Mouse (Mus musculus) hindbrain, postnatal 0 days (tissue): Measurements from ENCODE around the gene Snrnp35. TPM values are rescaled to one million over a fixed set of nuclear protein-coding genes. Genes with fewer than 3 reads are reported as not detected.
A peak's percentile ranks its signal among the peaks of the same experiment; 100 is the strongest.

Experiments used
- ATAC-seq: fragments of 200-750 bp; cut with Nextera tagmentation; 2 replicates; pipeline ENCODE4 v1.8.0; 2017; ENCODE audit warnings: mild to moderate bottlenecking, moderate TSS enrichment, moderate library complexity
- DNase-seq: peaks from one replicate; pipeline ENCODE4 v3.0.0-alpha.2; 2015; ENCODE audit warnings: low spot score
- H3K27ac ChIP-seq: fragments of 300-500 bp; sonication (generic); 2 replicates; pipeline ENCODE4 v1.5.1; 2014; ENCODE audit warnings: mild to moderate bottlenecking
- H3K27me3 ChIP-seq: fragments of 300-500 bp; sonication (generic); 2 replicates; pipeline ENCODE4 v1.6.1; 2014; ENCODE audit warnings: low read length, mixed read lengths; ENCODE audit not compliant: insufficient read depth
- H3K36me3 ChIP-seq: fragments of 300-500 bp; sonication (generic); 2 replicates; pipeline ENCODE4 v1.6.1; 2014; ENCODE audit warnings: low read length, mixed read lengths; ENCODE audit not compliant: insufficient read depth
- H3K4me1 ChIP-seq: fragments of 300-500 bp; sonication (generic); 2 replicates; pipeline ENCODE4 v1.6.1; 2014; ENCODE audit warnings: antibody characterized with exemption, low read length, mixed read lengths; ENCODE audit not compliant: insufficient read depth
- H3K4me2 ChIP-seq: fragments of 300-500 bp; sonication (generic); 2 replicates; pipeline ENCODE4 v1.6.1; 2014; ENCODE audit warnings: low read depth, mild to moderate bottlenecking, low read length, moderate library complexity, mixed read lengths
- H3K4me3 ChIP-seq: fragments of 300-500 bp; sonication (generic); 2 replicates; pipeline ENCODE4 v1.5.1; 2014; ENCODE audit warnings: low read length
- H3K9ac ChIP-seq: fragments of 300-500 bp; sonication (generic); replicated peaks from 2 replicates; pipeline ENCODE4 v1.6.1; 2014; ENCODE audit warnings: mild to moderate bottlenecking, low read length, moderate library complexity, mixed read lengths
- H3K9me3 ChIP-seq: fragments of 300-500 bp; sonication (generic); 2 replicates; pipeline ENCODE4 v1.6.1; 2016; ENCODE audit warnings: low read length, mixed read lengths
- CTCF ChIP-seq: IDR thresholded peaks from 2 replicates; pipeline ENCODE4 v1.5.1; 2016; ENCODE audit warnings: antibody characterized with exemption, control low read depth, low read depth
- WGBS: fragments of 180-500 bp; shearing (Covaris S2); extraction: QIAGEN DNeasy Blood & Tissue Kit; methylation state at CpG from one replicate; pipeline ENCODE4 v1.1.7; 2014; 5-methylcytosine and 5-hydroxymethylcytosine counted together
- polyA plus RNA-seq: library from polyadenylated mRNA; unstranded; fragments of >200 nt; fragmentation: Nextera tagmentation; extraction: Ambion mirVana; gene quantifications from 2 replicates; pipeline ENCODE4 v1.2.1, GENCODE M21; 2015
- total RNA-seq: library from RNA; depleted of rRNA; stranded (reverse); fragments of >200 nt; gene quantifications from 2 replicates; pipeline ENCODE4 v1.2.3, GENCODE M21; 2014

Gene Snrnp35
- total and polyA plus RNA-seq, 2 experiments from 2014 or later: 4.0 to 13.9 TPM

GRCm38 (mm10) chr5:124444208-124444607, 38.7 kb upstream of the Snrnp35 start:
- H3K27me3 ChIP-seq: no peaks in the 10 kb centered on the region
- ATAC-seq: no peak
- DNase-seq: no peak
- no peak for TF ChIP-seq CTCF
- H3K27ac ChIP-seq: no peak overlapping the region
- peaks cover 3% of the 10 kb centered on the region; the same call in 1 of the 2 replicates for H3K4me1 ChIP-seq
- WGBS: 69% methylated on average over 3 of the region's 3 CpGs
- H3K9ac ChIP-seq: no peak overlapping the region
- H3K36me3 ChIP-seq: peaks cover 19% of the 10 kb centered on the region
- no peak overlapping the region for H3K4me3 ChIP-seq
- H3K4me2 ChIP-seq: no peak overlapping the region; the same call in 1 of the 2 replicates
- no peaks in the 10 kb centered on the region for H3K9me3 ChIP-seq

- WGBS: 4% methylated on average over 58 of the region's 66 CpGs
- Histone ChIP-seq H3K27me3 (no peaks in the 10 kb centered on the region), H3K36me3 (peaks cover 26% of the 10 kb centered on the region), H3K4me3 (peak overlapping the region; percentile 89), H3K4me2 (peak overlapping the region; percentile 72), H3K27ac (peak overlapping the region; percentile 77), H3K9me3 (no peaks in the 10 kb centered on the region), H3K4me1 (peaks cover 3% of the 10 kb centered on the region; the same call in 1 of the 2 replicates), H3K9ac (peak overlapping the region; percentile 91)
- no peak for TF ChIP-seq CTCF
- peak; percentile 91 for ATAC-seq
- peak; percentile 94 for DNase-seq
Observed at GRCm38 (mm10) chr5:124444661-124445561, 38.0 kb upstream of the Snrnp35 start.

GRCm38 (mm10) chr5:124445621-124446293, 37.2 kb upstream of the Snrnp35 start:
- peak overlapping the region; percentile 72 for H3K4me2 ChIP-seq
- DNase-seq (peak; percentile 30), ATAC-seq (peak; percentile 61)
- H3K4me1 ChIP-seq: peaks cover 3% of the 10 kb centered on the region; the same call in 1 of the 2 replicates
- H3K27me3 ChIP-seq: no peaks in the 10 kb centered on the region
- TF ChIP-seq CTCF: no peak
- no peaks in the 10 kb centered on the region for H3K9me3 ChIP-seq
- peak overlapping the region; percentile 77 for H3K27ac ChIP-seq
- H3K4me3 ChIP-seq: peak overlapping the region; percentile 89
- peaks cover 34% of the 10 kb centered on the region for H3K36me3 ChIP-seq
- peak overlapping the region; percentile 91 for H3K9ac ChIP-seq
- 4% methylated on average over 22 of the region's 77 CpGs for WGBS

GRCm38 (mm10) chr5:124446301-124446881, 36.5 kb upstream of the Snrnp35 start:
- peak; percentile 41 for ATAC-seq
- Histone ChIP-seq H3K36me3 (peaks cover 40% of the 10 kb centered on the region), H3K4me1 (peaks cover 3% of the 10 kb centered on the region; the same call in 1 of the 2 replicates), H3K9ac (peak overlapping the region; percentile 91), H3K27ac (peak overlapping the region; percentile 77; the same call in 1 of the 2 replicates), H3K4me2 (peak overlapping the region; percentile 72), H3K9me3 (no peaks in the 10 kb centered on the region), H3K4me3 (peak overlapping the region; percentile 89), H3K27me3 (no peaks in the 10 kb centered on the region)
- WGBS: 5% methylated on average over 15 of the region's 15 CpGs
- DNase-seq: no peak
- peak; percentile 22 for TF ChIP-seq CTCF

- Histone ChIP-seq H3K4me3 (no peak overlapping the region), H3K9me3 (no peaks in the 10 kb centered on the region), H3K27ac (no peak overlapping the region), H3K36me3 (peaks cover 58% of the 10 kb centered on the region), H3K4me2 (no peak overlapping the region), H3K27me3 (no peaks in the 10 kb centered on the region), H3K9ac (no peak overlapping the region), H3K4me1 (peaks cover 3% of the 10 kb centered on the region; the same call in 1 of the 2 replicates)
- no peak for TF ChIP-seq CTCF
- DNase-seq: no peak
- ATAC-seq: no peak
- 63% methylated on average over 6 of the region's 6 CpGs for WGBS
Observed at GRCm38 (mm10) chr5:124449494-124449893, 33.4 kb upstream of the Snrnp35 start.

GRCm38 (mm10) chr5:124450051-124450450, 32.9 kb upstream of the Snrnp35 start:
- Histone ChIP-seq H3K27ac (no peak overlapping the region), H3K27me3 (no peaks in the 10 kb centered on the region), H3K9me3 (no peaks in the 10 kb centered on the region), H3K4me1 (peaks cover 3% of the 10 kb centered on the region; the same call in 1 of the 2 replicates), H3K4me2 (no peak overlapping the region), H3K36me3 (peaks cover 58% of the 10 kb centered on the region), H3K4me3 (no peak overlapping the region), H3K9ac (no peak overlapping the region)
- no peak for DNase-seq
- ATAC-seq: no peak
- no peak for TF ChIP-seq CTCF
- WGBS: 69% methylated on average over 7 of the region's 7 CpGs
